Mouse (Mus musculus) lung, embryonic 15.5 days (tissue): ENCODE measurements around the gene Cox5a. TPM values are rescaled to one million over a fixed set of nuclear protein-coding genes. Genes with fewer than 3 reads are reported as not detected.

Experiments
- ATAC-seq: fragments of 200-750 bp; cut with Nextera tagmentation; 2 replicates; pipeline ENCODE4 v1.8.0; 2017; ENCODE audit warnings: moderate number of reproducible peaks, borderline replicate concordance; ENCODE audit not compliant: low FRiP score, low TSS enrichment; ENCODE audit errors: extremely low read depth
- H3K27ac ChIP-seq: fragments of 300-500 bp; sonication (generic); 2 replicates; pipeline ENCODE4 v1.5.1; 2015; ENCODE audit warnings: moderate library complexity, mild to moderate bottlenecking, inconsistent platforms
- H3K27me3 ChIP-seq: fragments of 300-500 bp; sonication (generic); 2 replicates; pipeline ENCODE4 v1.6.1; 2015; ENCODE audit warnings: inconsistent platforms
- H3K36me3 ChIP-seq: fragments of 300-500 bp; sonication (generic); 2 replicates; pipeline ENCODE4 v1.6.1; 2015; ENCODE audit warnings: inconsistent platforms
- H3K4me1 ChIP-seq: fragments of 300-500 bp; sonication (generic); 2 replicates; pipeline ENCODE4 v1.6.1; 2015; ENCODE audit warnings: inconsistent platforms
- H3K4me2 ChIP-seq: fragments of 300-500 bp; sonication (generic); 2 replicates; pipeline ENCODE4 v1.6.1; 2015; ENCODE audit warnings: inconsistent platforms, mild to moderate bottlenecking, moderate library complexity
- H3K4me3 ChIP-seq: fragments of 300-500 bp; sonication (generic); 2 replicates; pipeline ENCODE4 v1.5.1; 2015; ENCODE audit warnings: mild to moderate bottlenecking, inconsistent platforms
- H3K9ac ChIP-seq: fragments of 300-500 bp; sonication (generic); 2 replicates; pipeline ENCODE4 v1.6.1; 2015; ENCODE audit warnings: inconsistent platforms
- H3K9me3 ChIP-seq: fragments of 300-500 bp; sonication (generic); 2 replicates; pipeline ENCODE4 v1.6.1; 2016; ENCODE audit warnings: inconsistent platforms
- WGBS: fragments of 180-500 bp; shearing (Covaris S2); methylation state at CpG from one replicate; pipeline ENCODE4 v1.1.7; 2015; 5-methylcytosine and 5-hydroxymethylcytosine counted together
- polyA plus RNA-seq: library from polyadenylated mRNA; unstranded; fragments of >200 nt; fragmentation: Nextera tagmentation; extraction: Ambion mirVana; gene quantifications from 2 replicates; pipeline ENCODE4 v1.2.1, GENCODE M21; 2015

The Cox5a gene
- polyA plus RNA-seq, 1 experiment from 2014 or later: 516 TPM

GRCm38 (mm10) chr9:57552139-57552887, 31.2 kb downstream of the Cox5a start, which contains the start of gene Mpi:
Gene Mpi, minus strand, starts transcription at chr9:57552763.
- Histone ChIP-seq H3K36me3 (peaks cover 22% of the 10 kb centered on the region), H3K4me3 (peak within 1 kb of the TSS; percentile 59), H3K9ac (peak within 1 kb of the TSS; percentile 63), H3K4me1 (peaks cover 6% of the 10 kb centered on the region; the same call in 1 of the 2 replicates), H3K27me3 (no peaks in the 10 kb centered on the region; the same call in 1 of the 2 replicates), H3K27ac (no peak within 1 kb of the TSS), H3K4me2 (peak within 1 kb of the TSS; percentile 63), H3K9me3 (no peaks in the 10 kb centered on the region)
- no peak; the same call in 1 of the 2 replicates for ATAC-seq
- WGBS: under 1% methylated on average over 28 of the region's 28 CpGs

- Histone ChIP-seq H3K9me3 (no peaks in the 10 kb centered on the region), H3K4me3 (no peak overlapping the region), H3K27ac (no peak overlapping the region), H3K9ac (no peak overlapping the region), H3K4me1 (peaks cover 6% of the 10 kb centered on the region; the same call in 1 of the 2 replicates), H3K27me3 (no peaks in the 10 kb centered on the region; the same call in 1 of the 2 replicates), H3K4me2 (no peak overlapping the region), H3K36me3 (peaks cover 16% of the 10 kb centered on the region)
- 73% methylated on average over 11 of the region's 11 CpGs for WGBS
- ATAC-seq: no peak
These were observed 32.0 kb downstream of the Cox5a start for GRCm38 (mm10) chr9:57553119-57553518.

- Histone ChIP-seq H3K9me3 (no peaks in the 10 kb centered on the region), H3K4me3 (no peak overlapping the region), H3K4me1 (peaks cover 6% of the 10 kb centered on the region; the same call in 1 of the 2 replicates), H3K9ac (no peak overlapping the region), H3K36me3 (peaks cover 7% of the 10 kb centered on the region; the same call in 1 of the 2 replicates), H3K27me3 (no peaks in the 10 kb centered on the region; the same call in 1 of the 2 replicates), H3K27ac (no peak overlapping the region), H3K4me2 (no peak overlapping the region)
- 46% methylated on average over 3 of the region's 3 CpGs for WGBS
- ATAC-seq: no peak
These were observed 33.7 kb downstream of the Cox5a start for GRCm38 (mm10) chr9:57554753-57555152.

- 72% methylated on average over 3 of the region's 3 CpGs for WGBS
- Histone ChIP-seq H3K36me3 (no peaks in the 10 kb centered on the region), H3K9ac (no peak overlapping the region), H3K4me1 (peaks cover 16% of the 10 kb centered on the region), H3K27ac (no peak overlapping the region), H3K27me3 (no peaks in the 10 kb centered on the region; the same call in 1 of the 2 replicates), H3K4me3 (no peak overlapping the region), H3K4me2 (no peak overlapping the region), H3K9me3 (no peaks in the 10 kb centered on the region)
- no peak for ATAC-seq
These were observed 36.1 kb downstream of the Cox5a start for GRCm38 (mm10) chr9:57557215-57557614.

GRCm38 (mm10) chr9:57558625-57559024, 37.6 kb downstream of the Cox5a start:
- no peaks in the 10 kb centered on the region for H3K9me3 ChIP-seq
- no peak overlapping the region for H3K4me2 ChIP-seq
- H3K36me3 ChIP-seq: no peaks in the 10 kb centered on the region
- 73% methylated on average over 4 of the region's 4 CpGs for WGBS
- no peak overlapping the region for H3K9ac ChIP-seq
- H3K4me1 ChIP-seq: peaks cover 29% of the 10 kb centered on the region
- no peak for ATAC-seq
- no peak overlapping the region for H3K27ac ChIP-seq
- H3K4me3 ChIP-seq: no peak overlapping the region
- H3K27me3 ChIP-seq: no peaks in the 10 kb centered on the region; the same call in 1 of the 2 replicates

- Histone ChIP-seq H3K9ac (no peak overlapping the region), H3K9me3 (no peaks in the 10 kb centered on the region), H3K27me3 (no peaks in the 10 kb centered on the region; the same call in 1 of the 2 replicates), H3K36me3 (no peaks in the 10 kb centered on the region), H3K4me2 (no peak overlapping the region), H3K4me3 (no peak overlapping the region), H3K4me1 (peaks cover 31% of the 10 kb centered on the region), H3K27ac (no peak overlapping the region)
- ATAC-seq: no peak
- 61% methylated on average over 2 of the region's 2 CpGs for WGBS
These were observed 38.5 kb downstream of the Cox5a start for GRCm38 (mm10) chr9:57559568-57559967.

- Histone ChIP-seq H3K27me3 (no peaks in the 10 kb centered on the region; the same call in 1 of the 2 replicates), H3K36me3 (no peaks in the 10 kb centered on the region), H3K4me2 (peak overlapping the region; percentile 77), H3K9me3 (no peaks in the 10 kb centered on the region), H3K9ac (peak overlapping the region; percentile 63), H3K27ac (peak overlapping the region; percentile 61; the same call in 1 of the 2 replicates), H3K4me3 (peak overlapping the region; percentile 80), H3K4me1 (peaks cover 31% of the 10 kb centered on the region)
- WGBS: 26% methylated on average over 7 of the region's 7 CpGs
- ATAC-seq: no peak
These were observed 39.2 kb downstream of the Cox5a start for GRCm38 (mm10) chr9:57560263-57560662.

- Histone ChIP-seq H3K9ac (peak within 1 kb of the TSS; percentile 63), H3K9me3 (no peaks in the 10 kb centered on the region), H3K4me2 (peak within 1 kb of the TSS; percentile 77), H3K4me1 (peaks cover 39% of the 10 kb centered on the region), H3K27ac (peak within 1 kb of the TSS; percentile 61), H3K4me3 (peak within 1 kb of the TSS; percentile 80), H3K27me3 (no peaks in the 10 kb centered on the region; the same call in 1 of the 2 replicates), H3K36me3 (no peaks in the 10 kb centered on the region)
- peak; percentile 99 for ATAC-seq
- WGBS: under 1% methylated on average over 37 of the region's 37 CpGs
These were observed 40.0 kb downstream of the Cox5a start, which contains the start of gene Scamp2 for GRCm38 (mm10) chr9:57560861-57561710. Gene Scamp2, plus strand, starts transcription at chr9:57560943.

- no peaks in the 10 kb centered on the region for H3K36me3 ChIP-seq
- ATAC-seq: no peak
- peak overlapping the region; percentile 63; the same call in 1 of the 2 replicates for H3K9ac ChIP-seq
- no peaks in the 10 kb centered on the region for H3K9me3 ChIP-seq
- peaks cover 39% of the 10 kb centered on the region for H3K4me1 ChIP-seq
- no peaks in the 10 kb centered on the region; the same call in 1 of the 2 replicates for H3K27me3 ChIP-seq
- peak overlapping the region; percentile 80 for H3K4me3 ChIP-seq
- 78% methylated on average over 13 of the region's 13 CpGs for WGBS
- H3K4me2 ChIP-seq: peak overlapping the region; percentile 77
- H3K27ac ChIP-seq: no peak overlapping the region
These were observed 40.6 kb downstream of the Cox5a start for GRCm38 (mm10) chr9:57561711-57562099.

GRCm38 (mm10) chr9:57562896-57563372, 41.9 kb downstream of the Cox5a start:
- H3K9me3 ChIP-seq: no peaks in the 10 kb centered on the region
- no peak overlapping the region; the same call in 1 of the 2 replicates for H3K4me2 ChIP-seq
- peak overlapping the region; percentile 23; the same call in 1 of the 2 replicates for H3K27ac ChIP-seq
- peaks cover 43% of the 10 kb centered on the region for H3K4me1 ChIP-seq
- 40% methylated on average over 4 of the region's 4 CpGs for WGBS
- no peak overlapping the region for H3K9ac ChIP-seq
- H3K36me3 ChIP-seq: 0 out of 2 replicates have a peak, but pooled peaks cover under 1% of the 10 kb centered on the region
- H3K27me3 ChIP-seq: no peaks in the 10 kb centered on the region
- ATAC-seq: no peak
- H3K4me3 ChIP-seq: no peak overlapping the region

GRCm38 (mm10) chr9:57564609-57565008, 43.5 kb downstream of the Cox5a start:
- H3K36me3 ChIP-seq: peaks cover 13% of the 10 kb centered on the region; the same call in 1 of the 2 replicates
- WGBS: 79% methylated on average over 6 of the region's 6 CpGs
- peaks cover 43% of the 10 kb centered on the region for H3K4me1 ChIP-seq
- ATAC-seq: no peak
- no peak overlapping the region for H3K4me3 ChIP-seq
- H3K9me3 ChIP-seq: no peaks in the 10 kb centered on the region
- no peak overlapping the region for H3K9ac ChIP-seq
- no peaks in the 10 kb centered on the region for H3K27me3 ChIP-seq
- no peak overlapping the region for H3K27ac ChIP-seq
- H3K4me2 ChIP-seq: no peak overlapping the region
